Mouse (Mus musculus) lung, postnatal 0 days (tissue): ENCODE results near the gene Lrrc56. TPM values are rescaled to one million over a fixed set of nuclear protein-coding genes. Genes with fewer than 3 reads are reported as not detected.

Experiments
- ATAC-seq: fragments of 200-750 bp; cut with Nextera tagmentation; 2 replicates; pipeline ENCODE4 v1.8.0; 2017; ENCODE audit warnings: moderate library complexity
- DNase-seq: peaks from one replicate; pipeline ENCODE4 v3.0.0-alpha.2; 2016; ENCODE audit warnings: low spot score
- H3K27ac ChIP-seq: fragments of 300-500 bp; sonication (generic); 2 replicates; pipeline ENCODE4 v1.5.1; 2014; ENCODE audit warnings: antibody characterized with exemption, mild to moderate bottlenecking, low read length, mixed read lengths
- H3K27me3 ChIP-seq: fragments of 300-500 bp; sonication (generic); replicated peaks from 2 replicates; pipeline ENCODE4 v1.6.1; 2014; ENCODE audit warnings: low read length, mixed read lengths; ENCODE audit not compliant: insufficient read depth
- H3K36me3 ChIP-seq: fragments of 300-500 bp; sonication (generic); 2 replicates; pipeline ENCODE4 v1.6.1; 2014; ENCODE audit warnings: low read length, mixed read lengths; ENCODE audit not compliant: insufficient read depth
- H3K4me1 ChIP-seq: fragments of 300-500 bp; sonication (generic); 2 replicates; pipeline ENCODE4 v1.6.1; 2014; ENCODE audit warnings: antibody characterized with exemption, low read depth, low read length, mixed read lengths; ENCODE audit not compliant: insufficient read depth
- H3K4me2 ChIP-seq: fragments of 300-500 bp; sonication (generic); replicated peaks from 2 replicates; pipeline ENCODE4 v1.6.1; 2014; ENCODE audit warnings: low read depth, mild to moderate bottlenecking, low read length, moderate library complexity, mixed read lengths
- H3K4me3 ChIP-seq: fragments of 300-500 bp; sonication (generic); 2 replicates; pipeline ENCODE4 v1.5.1; 2014; ENCODE audit warnings: low read depth, low read length
- H3K9ac ChIP-seq: fragments of 300-500 bp; sonication (generic); replicated peaks from 2 replicates; pipeline ENCODE4 v1.6.1; 2014; ENCODE audit warnings: low read depth, mild to moderate bottlenecking
- H3K9me3 ChIP-seq: fragments of 300-500 bp; sonication (generic); 2 replicates; pipeline ENCODE4 v1.6.1; 2016; ENCODE audit warnings: low read length, mixed read lengths
- CTCF ChIP-seq: IDR thresholded peaks from 2 replicates; pipeline ENCODE4 v1.5.1; 2016; ENCODE audit warnings: antibody characterized with exemption, mild to moderate bottlenecking
- EP300 ChIP-seq: IDR thresholded peaks from 2 replicates; pipeline ENCODE4 v1.6.1; 2016; ENCODE audit warnings: antibody characterized with exemption, mild to moderate bottlenecking, control low read depth
- WGBS: fragments of 180-500 bp; shearing (Covaris S2); extraction: QIAGEN DNeasy Blood & Tissue Kit; methylation state at CpG from one replicate; pipeline ENCODE4 v1.1.7; 2014; 5-methylcytosine and 5-hydroxymethylcytosine counted together
- polyA plus RNA-seq: library from polyadenylated mRNA; unstranded; fragments of >200 nt; fragmentation: Nextera tagmentation; extraction: Ambion mirVana; gene quantifications from 2 replicates; pipeline ENCODE4 v1.2.1, GENCODE M21; 2015

Lrrc56 gene
- polyA plus RNA-seq, 1 experiment from 2014 or later = 6.8 TPM

DNA sequence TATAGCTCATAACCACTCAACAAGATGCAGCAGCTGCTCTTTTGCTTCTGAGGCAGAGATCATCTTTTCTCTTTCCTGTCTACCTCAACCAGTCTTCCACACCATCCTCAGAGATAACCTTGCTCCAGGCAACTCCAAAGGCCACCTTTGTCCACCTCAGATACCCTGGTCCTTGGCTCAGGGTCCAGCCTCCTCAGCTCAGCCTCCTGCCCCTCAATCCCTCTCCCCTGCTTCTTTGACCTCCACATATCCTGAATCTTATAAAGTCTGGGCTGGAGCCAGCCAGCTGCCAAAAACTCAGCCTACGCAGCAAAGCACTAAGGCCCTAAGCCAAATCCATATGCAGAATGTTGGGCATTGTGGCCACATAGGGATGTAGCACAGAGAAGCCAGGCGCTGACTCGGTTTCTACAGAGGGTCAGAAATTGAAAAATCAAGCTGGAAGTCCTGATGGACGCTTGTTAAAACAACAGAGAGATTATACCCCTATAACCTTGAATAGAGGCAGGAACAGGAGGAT lies 28.8 kb downstream of the Lrrc56 start:
- Histone ChIP-seq H3K4me2 (peak overlapping the region; percentile 85), H3K36me3 (no peaks in the 10 kb centered on the region), H3K4me3 (no peak overlapping the region), H3K9ac (0 out of 2 replicates have a peak overlapping the region, but pooled peaks have one; percentile 23), H3K4me1 (peaks cover 21% of the 10 kb centered on the region), H3K27ac (peak overlapping the region; percentile 81), H3K27me3 (no peaks in the 10 kb centered on the region), H3K9me3 (no peaks in the 10 kb centered on the region)
- TF ChIP-seq EP300 = no peak
- no peak for TF ChIP-seq CTCF
- 68% methylated on average over 4 of the region's 4 CpGs for WGBS
- DNase-seq (no peak), ATAC-seq (no peak)

DNA sequence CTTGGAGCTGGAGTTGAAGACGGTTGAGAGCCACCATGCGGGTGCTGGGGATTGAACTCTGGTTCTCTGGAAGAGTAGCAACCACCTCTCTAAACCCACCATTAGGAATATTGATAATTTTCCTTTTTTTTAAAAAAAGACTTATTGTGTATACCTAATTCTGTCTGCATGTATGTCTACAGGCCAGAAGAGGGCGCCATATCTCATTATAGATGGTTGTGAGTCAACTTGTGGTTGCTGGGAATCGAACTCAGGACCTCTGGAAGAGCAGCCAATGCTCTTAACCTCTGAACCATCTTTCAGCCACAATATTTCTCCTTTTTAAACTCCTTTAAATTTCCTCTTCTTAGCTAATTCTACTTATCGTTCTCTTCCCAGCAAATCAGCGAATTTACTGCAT lies 32.6 kb downstream of the Lrrc56 start:
- TF ChIP-seq EP300 = no peak
- TF ChIP-seq CTCF = 0 out of 2 replicates have a peak, but pooled peaks have one; percentile 6
- Histone ChIP-seq H3K4me1 (peaks cover 12% of the 10 kb centered on the region), H3K4me3 (no peak overlapping the region), H3K4me2 (no peak overlapping the region), H3K36me3 (no peaks in the 10 kb centered on the region), H3K27ac (no peak overlapping the region), H3K9me3 (no peaks in the 10 kb centered on the region), H3K9ac (no peak overlapping the region), H3K27me3 (no peaks in the 10 kb centered on the region)
- ATAC-seq (no peak), DNase-seq (no peak)
- 79% methylated on average over 6 of the region's 6 CpGs for WGBS

DNA sequence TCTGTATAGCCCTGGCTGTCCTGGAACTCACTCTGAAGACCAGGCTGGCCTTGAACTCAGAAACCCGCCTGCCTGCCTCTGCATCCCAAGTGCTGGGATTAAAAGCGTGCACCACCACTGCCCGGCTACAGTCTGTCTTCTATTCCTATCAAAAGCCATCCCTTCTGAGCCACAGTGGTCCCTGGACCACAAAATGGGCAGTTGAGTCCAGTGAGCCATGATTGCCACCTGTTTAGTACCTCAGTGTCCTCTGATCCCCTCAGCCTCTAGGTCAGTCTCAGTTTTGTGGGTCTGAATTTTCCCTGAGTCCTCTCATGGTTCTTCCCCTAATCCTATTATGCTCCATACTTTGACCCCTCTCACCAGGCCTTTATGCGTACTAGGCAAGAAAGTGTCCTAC lies 33.8 kb downstream of the Lrrc56 start:
- WGBS = 79% methylated on average over 4 of the region's 4 CpGs
- no peaks in the 10 kb centered on the region for H3K27me3 ChIP-seq
- H3K4me1 ChIP-seq = peaks cover 4% of the 10 kb centered on the region
- DNase-seq = no peak
- no peak overlapping the region for H3K4me2 ChIP-seq
- H3K9ac ChIP-seq = no peak overlapping the region
- no peak overlapping the region for H3K27ac ChIP-seq
- no peak for ATAC-seq
- H3K36me3 ChIP-seq = peaks cover 11% of the 10 kb centered on the region; the same call in 1 of the 2 replicates
- TF ChIP-seq EP300 (no peak), CTCF (no peak)
- no peak overlapping the region for H3K4me3 ChIP-seq
- H3K9me3 ChIP-seq = no peaks in the 10 kb centered on the region

DNA sequence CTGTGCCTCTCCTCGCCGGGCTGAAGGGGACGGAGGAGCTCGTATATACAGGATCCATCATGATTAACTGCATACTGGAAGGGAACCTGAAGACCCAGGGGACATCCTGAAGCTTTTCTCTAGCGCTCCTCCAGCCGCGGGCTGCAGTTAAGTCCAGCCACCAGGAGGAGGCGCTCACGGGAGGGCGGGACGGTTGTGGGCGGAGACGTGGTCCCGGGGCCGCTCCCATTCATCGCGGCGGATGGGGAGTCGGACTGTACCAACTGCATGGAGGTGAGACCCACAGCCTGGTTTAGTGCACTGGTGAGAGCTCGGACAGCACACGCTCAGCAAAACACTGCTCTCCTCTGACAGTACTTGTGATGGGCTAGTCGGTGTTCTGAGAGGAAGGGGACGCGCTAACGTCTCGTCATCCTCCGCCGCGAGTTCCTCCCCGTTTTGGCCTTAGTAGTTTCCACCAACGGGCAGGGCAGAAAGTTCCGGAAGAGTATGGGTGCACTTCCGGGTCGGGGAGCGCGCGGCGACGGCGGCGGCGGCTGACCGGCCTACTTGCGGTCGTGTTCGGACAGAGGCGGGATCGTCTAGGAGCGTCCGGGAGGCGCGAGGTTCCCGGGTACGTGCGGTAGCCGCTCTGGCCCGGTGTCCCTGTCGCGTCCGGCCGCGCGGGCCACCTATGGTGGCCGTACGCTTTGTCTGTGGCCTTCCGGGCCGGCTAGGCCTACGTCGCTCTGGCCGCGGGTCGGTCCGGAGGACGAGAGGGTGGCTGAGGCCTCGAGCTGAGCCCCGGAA lies 34.5 kb downstream of the Lrrc56 start, which contains the start of gene Phrf1:
TSS of gene Phrf1 (plus strand) at position 506 of the 789 bp plus-strand sequence.
- TF ChIP-seq CTCF = peak; percentile 98
- TF ChIP-seq EP300 = no peak
- Histone ChIP-seq H3K36me3 (peaks cover 18% of the 10 kb centered on the region; the same call in 1 of the 2 replicates), H3K27ac (peak within 1 kb of the TSS; percentile 92), H3K27me3 (no peaks in the 10 kb centered on the region), H3K4me1 (no peaks in the 10 kb centered on the region), H3K9ac (peak within 1 kb of the TSS; percentile 81), H3K4me3 (peak within 1 kb of the TSS; percentile 84), H3K4me2 (peak within 1 kb of the TSS; percentile 62), H3K9me3 (no peaks in the 10 kb centered on the region)
- 1% methylated on average over 75 of the region's 76 CpGs for WGBS
- peak; percentile 95 for ATAC-seq
- peak; percentile 95 for DNase-seq

DNA sequence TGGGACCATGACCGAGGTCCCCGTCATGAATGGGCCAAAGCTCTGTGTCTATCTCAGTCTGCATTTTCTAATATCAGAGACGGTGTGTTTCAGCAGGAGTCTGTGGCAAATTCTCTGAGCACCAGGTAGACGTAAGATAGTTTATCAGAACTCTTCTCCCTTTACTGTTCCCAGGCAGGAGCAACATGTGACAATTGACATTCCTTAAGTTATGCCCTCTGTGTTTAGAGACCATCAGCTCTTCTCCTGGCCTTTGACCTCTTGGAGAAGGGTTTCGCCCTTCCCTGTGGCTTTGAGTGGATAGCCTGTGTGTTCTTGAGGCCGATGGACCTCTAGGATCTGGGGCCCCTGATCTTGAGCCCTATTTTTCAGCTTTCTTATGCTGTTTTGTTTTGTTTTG lies 35.7 kb downstream of the Lrrc56 start:
- Histone ChIP-seq H3K27me3 (no peaks in the 10 kb centered on the region), H3K9ac (peak overlapping the region; percentile 81; the same call in 1 of the 2 replicates), H3K36me3 (peaks cover 26% of the 10 kb centered on the region; the same call in 1 of the 2 replicates), H3K9me3 (no peaks in the 10 kb centered on the region), H3K27ac (no peak overlapping the region), H3K4me3 (peak overlapping the region; percentile 84), H3K4me1 (no peaks in the 10 kb centered on the region), H3K4me2 (peak overlapping the region; percentile 62)
- WGBS = 49% methylated on average over 6 of the region's 6 CpGs
- DNase-seq = no peak
- no peak for TF ChIP-seq EP300
- TF ChIP-seq CTCF = no peak
- no peak for ATAC-seq

DNA sequence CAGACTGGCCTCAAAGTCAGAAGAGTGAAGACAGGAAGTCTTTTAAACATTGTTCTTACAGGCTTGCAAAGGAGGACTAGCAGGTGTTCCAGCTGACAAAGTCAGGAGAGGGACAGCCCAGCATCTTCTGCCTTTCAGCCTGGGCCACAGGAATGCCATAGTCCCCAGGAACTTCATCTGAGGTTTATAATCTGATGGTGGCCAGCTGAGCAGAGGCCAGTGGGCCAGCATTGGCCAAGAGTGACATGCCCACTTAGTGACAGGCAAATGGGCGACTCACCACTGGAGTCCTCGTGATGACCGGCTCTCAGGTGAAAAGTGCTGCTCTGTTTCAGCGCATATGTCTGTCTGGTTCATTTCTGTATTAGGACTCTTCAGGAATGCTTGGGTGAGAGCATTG lies 36.6 kb downstream of the Lrrc56 start:
- no peak for DNase-seq
- Histone ChIP-seq H3K4me2 (no peak overlapping the region), H3K4me3 (no peak overlapping the region), H3K27me3 (no peaks in the 10 kb centered on the region), H3K27ac (no peak overlapping the region), H3K9me3 (no peaks in the 10 kb centered on the region), H3K36me3 (peaks cover 30% of the 10 kb centered on the region), H3K9ac (no peak overlapping the region), H3K4me1 (no peaks in the 10 kb centered on the region)
- WGBS = 90% methylated on average over 4 of the region's 4 CpGs
- TF ChIP-seq CTCF (no peak), EP300 (no peak)
- ATAC-seq = no peak
